Mouse (Mus musculus) ES-Bruce4 (cell line): ENCODE data around the gene Tspan3.

ENCODE experiments used
- CTCF ChIP-seq: IDR thresholded peaks from one replicate; pipeline ENCODE4 v1.8.1; 2011; ENCODE audit warnings: low read depth, low read length
- POLR2A ChIP-seq: IDR thresholded peaks from one replicate; pipeline ENCODE4 v1.8.1; 2011; ENCODE audit warnings: low read length; ENCODE audit not compliant: insufficient read depth

DNA sequence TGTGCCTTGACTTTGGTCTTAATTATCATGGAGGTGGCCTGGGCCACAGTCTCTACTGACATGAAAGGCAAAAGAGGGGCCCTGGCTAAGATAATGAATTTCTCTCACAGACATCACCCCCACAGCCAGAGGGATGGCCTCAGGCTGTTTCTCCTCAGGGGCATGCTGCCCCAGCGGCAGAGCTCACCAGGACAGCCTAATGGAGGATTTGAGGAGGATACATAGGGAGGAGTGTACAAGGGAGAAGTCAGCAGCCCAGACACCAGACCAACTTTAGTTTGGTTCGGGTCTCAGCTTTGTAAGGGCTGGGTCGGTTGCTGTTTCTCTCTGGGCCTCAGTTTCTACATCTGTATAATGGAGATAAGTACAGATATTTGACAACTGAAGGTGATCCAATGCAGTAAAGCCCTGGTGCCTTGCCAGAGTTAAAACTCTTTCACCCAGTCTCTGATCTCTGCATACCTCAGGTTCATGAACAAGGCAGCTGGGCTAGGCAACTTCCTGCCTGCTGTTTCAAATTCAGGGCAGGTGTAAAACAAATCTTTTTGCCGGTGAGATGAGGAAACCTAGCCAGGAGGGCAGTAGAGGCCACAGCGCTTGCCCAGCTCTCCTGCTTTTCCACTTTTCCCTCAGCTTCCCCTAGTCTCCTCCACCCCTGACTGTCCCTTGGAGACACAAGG is 74.6 kb downstream of the Tspan3 start:
- TF ChIP-seq CTCF = no peak
- no peak for TF ChIP-seq POLR2A
